Mouse (Mus musculus) erythroblast, embryonic 14.5 days (primary cell): ENCODE results near the gene Phldb2.

Source experiments
- GATA1 ChIP-seq: IDR thresholded peaks from 2 replicates; pipeline ENCODE4 v1.6.1; 2012; ENCODE audit warnings: low read length, inconsistent platforms, mixed read lengths
- TAL1 ChIP-seq: IDR thresholded peaks from 3 replicates; pipeline ENCODE4 v1.6.1; 2012; ENCODE audit warnings: low read length, inconsistent platforms, mixed read lengths

- TF ChIP-seq GATA1 (no peak), TAL1 (no peak)
These were observed 154.2 kb downstream of the Phldb2 start for GRCm38 (mm10) chr16:45799150-45799549.
